Mouse (Mus musculus) embryonic facial prominence, embryonic 14.5 days (tissue): Measurements from ENCODE around the gene Rreb1. TPM values are rescaled to one million over a fixed set of nuclear protein-coding genes. Genes with fewer than 3 reads are reported as not detected.

Experiments used
- ATAC-seq: fragments of 200-750 bp; cut with Nextera tagmentation; 2 replicates; pipeline ENCODE4 v1.8.0; 2017; ENCODE audit warnings: low read depth, moderate number of reproducible peaks, moderate TSS enrichment
- DNase-seq: peaks from one replicate; pipeline ENCODE4 v3.0.0-alpha.2; 2015; ENCODE audit warnings: low spot score
- H3K27ac ChIP-seq: fragments of 300-500 bp; sonication (generic); replicated peaks from 2 replicates; pipeline ENCODE4 v1.5.1; 2014; ENCODE audit warnings: low read depth, mild to moderate bottlenecking, low read length, moderate library complexity
- H3K27me3 ChIP-seq: fragments of 300-500 bp; sonication (generic); replicated peaks from 2 replicates; pipeline ENCODE4 v1.6.1; 2014; ENCODE audit warnings: low read length; ENCODE audit not compliant: control insufficient read depth, insufficient read depth
- H3K36me3 ChIP-seq: fragments of 300-500 bp; sonication (generic); 2 replicates; pipeline ENCODE4 v1.6.1; 2014; ENCODE audit warnings: low read length, mixed read lengths; ENCODE audit not compliant: control insufficient read depth, insufficient read depth
- H3K4me1 ChIP-seq: fragments of 300-500 bp; sonication (generic); 2 replicates; pipeline ENCODE4 v1.6.1; 2014; ENCODE audit warnings: antibody characterized with exemption, low read length; ENCODE audit not compliant: control insufficient read depth, insufficient read depth
- H3K4me2 ChIP-seq: fragments of 300-500 bp; sonication (generic); 2 replicates; pipeline ENCODE4 v1.6.1; 2014; ENCODE audit warnings: low read depth, mild to moderate bottlenecking, low read length, moderate library complexity, mixed read lengths
- H3K4me3 ChIP-seq: fragments of 300-500 bp; sonication (generic); 2 replicates; pipeline ENCODE4 v1.5.1; 2014; ENCODE audit warnings: low read depth, mild to moderate bottlenecking, low read length
- H3K9ac ChIP-seq: fragments of 300-500 bp; sonication (generic); 2 replicates; pipeline ENCODE4 v1.6.1; 2014; ENCODE audit warnings: low read depth, mild to moderate bottlenecking, low read length, moderate library complexity, mixed read lengths
- H3K9me3 ChIP-seq: fragments of 300-500 bp; sonication (generic); 2 replicates; pipeline ENCODE4 v1.6.1; 2016; ENCODE audit warnings: low read length; ENCODE audit not compliant: control insufficient read depth
- WGBS: fragments of 180-500 bp; shearing (Covaris S2); extraction: QIAGEN DNeasy Blood & Tissue Kit; methylation state at CpG from one replicate; pipeline ENCODE4 v1.1.7; 2014; 5-methylcytosine and 5-hydroxymethylcytosine counted together
- polyA plus RNA-seq: library from polyadenylated mRNA; unstranded; fragments of >200 nt; fragmentation: Nextera tagmentation; extraction: Ambion mirVana; gene quantifications from 2 replicates; pipeline ENCODE4 v1.2.1, GENCODE M21; 2014

Rreb1 gene
- polyA plus RNA-seq, 1 experiment from 2014 or later = 20.2 TPM

GRCm38 (mm10) chr13:37776675-37777074, 1.5 kb upstream of the Rreb1 start:
- DNase-seq = no peak
- H3K4me2 ChIP-seq = no peak overlapping the region
- H3K27ac ChIP-seq = no peak overlapping the region
- H3K27me3 ChIP-seq = peaks cover 6% of the 10 kb centered on the region; the same call in 1 of the 2 replicates
- no peaks in the 10 kb centered on the region for H3K36me3 ChIP-seq
- ATAC-seq = no peak
- no peaks in the 10 kb centered on the region for H3K4me1 ChIP-seq
- no peak overlapping the region for H3K4me3 ChIP-seq
- no peaks in the 10 kb centered on the region for H3K9me3 ChIP-seq
- H3K9ac ChIP-seq = no peak overlapping the region

DNA sequence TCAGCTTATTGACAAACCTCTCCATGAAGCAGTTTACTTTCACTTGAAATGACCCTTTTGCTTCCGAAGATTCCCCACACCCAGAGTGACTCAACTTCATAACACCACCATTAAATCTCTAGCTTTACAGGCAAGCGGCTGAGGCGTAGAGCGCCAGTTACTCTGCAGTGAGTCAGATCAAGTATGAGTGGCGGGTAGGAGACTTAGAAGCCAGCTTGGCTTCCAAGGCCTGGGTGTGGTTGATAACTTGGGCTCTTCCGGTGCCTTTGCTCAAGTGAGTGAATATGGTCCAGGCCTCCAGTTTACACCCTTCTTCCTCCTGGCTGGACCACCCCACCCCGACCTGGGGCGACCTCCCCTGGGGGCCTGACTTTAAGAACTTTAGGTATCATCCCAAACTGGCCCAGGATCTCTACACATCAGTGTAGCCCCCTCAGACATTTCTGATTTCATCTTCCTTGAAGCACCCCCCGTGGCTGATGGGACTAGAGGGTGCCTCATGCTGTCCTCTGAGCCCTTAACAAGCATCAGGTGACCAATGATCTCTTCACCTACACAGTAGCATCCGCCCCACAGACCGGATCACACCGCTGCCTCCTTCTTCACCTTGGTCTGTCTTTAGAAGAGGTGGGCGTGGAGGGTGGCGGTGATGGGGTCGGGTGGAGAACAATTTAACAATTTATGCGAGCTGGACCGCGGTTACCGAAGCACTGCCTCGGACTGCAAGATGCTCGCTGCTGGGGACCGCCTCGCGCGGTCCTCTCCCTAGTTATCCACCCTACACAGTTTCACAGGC, 651 bp upstream of the Rreb1 start:
- H3K4me3 ChIP-seq = peak overlapping the region; percentile 71
- H3K36me3 ChIP-seq = no peaks in the 10 kb centered on the region
- 19% methylated on average over 25 of the region's 25 CpGs for WGBS
- H3K9me3 ChIP-seq = no peaks in the 10 kb centered on the region
- DNase-seq = no peak
- ATAC-seq = 0 out of 2 replicates have a peak, but pooled peaks have one; percentile 3
- peak overlapping the region; percentile 100 for H3K4me2 ChIP-seq
- H3K27me3 ChIP-seq = peaks cover 6% of the 10 kb centered on the region; the same call in 1 of the 2 replicates
- peak overlapping the region; percentile 72 for H3K9ac ChIP-seq
- H3K27ac ChIP-seq = no peak overlapping the region
- no peaks in the 10 kb centered on the region for H3K4me1 ChIP-seq

DNA sequence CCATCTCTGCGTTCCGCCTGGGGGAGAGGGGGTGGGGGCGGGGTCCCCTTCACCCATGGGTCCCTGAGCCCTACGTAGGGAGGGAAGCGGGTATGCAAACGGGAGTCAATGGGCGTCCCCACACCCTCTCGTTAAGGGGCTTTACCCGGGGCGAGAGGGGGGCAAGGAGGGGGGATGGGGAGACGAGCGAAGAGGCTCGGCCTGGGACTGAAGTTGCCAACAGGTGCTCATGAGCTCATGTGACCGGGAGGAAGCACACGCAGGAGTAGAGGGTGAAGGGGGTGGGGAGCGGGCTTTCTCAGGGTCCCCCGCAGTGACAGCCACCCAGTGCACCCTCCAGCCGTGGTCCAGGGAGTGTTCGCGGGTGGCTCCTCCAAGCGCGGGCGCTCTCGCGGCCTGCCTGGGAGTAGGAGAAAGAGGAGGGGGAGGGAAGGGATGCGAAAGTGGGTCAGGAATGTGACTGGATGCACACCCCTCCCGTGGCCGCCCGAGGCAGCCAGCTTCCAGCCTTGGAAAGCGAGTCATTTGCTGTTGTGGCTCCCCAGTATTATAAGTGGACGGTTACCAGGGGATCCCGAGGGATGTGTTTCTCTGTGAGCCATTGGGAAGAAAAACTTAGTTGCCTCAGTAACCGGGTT, 513 bp downstream of the Rreb1 start:
- Histone ChIP-seq H3K9ac (peak overlapping the region; percentile 72), H3K4me2 (peak overlapping the region; percentile 100), H3K9me3 (no peaks in the 10 kb centered on the region), H3K36me3 (no peaks in the 10 kb centered on the region), H3K4me3 (peak overlapping the region; percentile 71), H3K27me3 (peaks cover 6% of the 10 kb centered on the region; the same call in 1 of the 2 replicates), H3K4me1 (no peaks in the 10 kb centered on the region), H3K27ac (no peak overlapping the region)
- 0% methylated on average over 20 of the region's 33 CpGs for WGBS
- peak; percentile 58 for DNase-seq
- peak; percentile 82 for ATAC-seq

DNA sequence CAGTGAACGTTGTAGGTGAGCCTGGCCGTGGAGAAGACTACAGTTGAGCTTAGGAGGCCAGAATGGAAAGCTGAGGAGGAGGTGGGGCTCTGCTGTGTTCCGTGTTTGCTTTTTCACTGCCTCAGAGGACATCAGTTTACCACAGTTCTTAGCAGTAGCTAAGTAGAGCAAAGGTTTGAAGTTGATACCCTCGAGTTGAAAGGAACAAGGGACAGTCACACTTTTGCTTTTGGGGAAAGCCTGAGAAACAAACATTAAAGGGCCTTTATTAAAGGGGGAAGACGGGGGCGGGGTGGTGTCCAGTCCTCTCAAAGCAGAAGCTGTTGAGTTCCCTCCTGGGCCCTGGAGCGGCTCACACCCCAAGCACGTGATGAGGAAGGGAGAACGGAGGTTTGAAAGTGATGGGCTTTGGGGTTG, 1.1 kb downstream of the Rreb1 start:
- ATAC-seq = peak; percentile 41; the same call in 1 of the 2 replicates
- Histone ChIP-seq H3K27ac (no peak overlapping the region), H3K4me3 (peak overlapping the region; percentile 71), H3K36me3 (no peaks in the 10 kb centered on the region), H3K4me2 (peak overlapping the region; percentile 100), H3K9me3 (no peaks in the 10 kb centered on the region), H3K4me1 (no peaks in the 10 kb centered on the region), H3K9ac (peak overlapping the region; percentile 72), H3K27me3 (peaks cover 6% of the 10 kb centered on the region; the same call in 1 of the 2 replicates)
- DNase-seq = no peak
- 2% methylated on average over 9 of the region's 9 CpGs for WGBS

GRCm38 (mm10) chr13:37781557-37781956, 3.4 kb downstream of the Rreb1 start:
- 81% methylated on average over 2 of the region's 2 CpGs for WGBS
- H3K4me3 ChIP-seq = no peak overlapping the region
- no peaks in the 10 kb centered on the region for H3K36me3 ChIP-seq
- DNase-seq = no peak
- peaks cover 6% of the 10 kb centered on the region; the same call in 1 of the 2 replicates for H3K27me3 ChIP-seq
- no peak for ATAC-seq
- no peaks in the 10 kb centered on the region for H3K9me3 ChIP-seq
- H3K4me2 ChIP-seq = no peak overlapping the region
- H3K9ac ChIP-seq = no peak overlapping the region
- no peaks in the 10 kb centered on the region for H3K4me1 ChIP-seq
- no peak overlapping the region for H3K27ac ChIP-seq

GRCm38 (mm10) chr13:37782144-37782543, 3.9 kb downstream of the Rreb1 start:
- Histone ChIP-seq H3K27ac (no peak overlapping the region), H3K36me3 (no peaks in the 10 kb centered on the region), H3K9me3 (no peaks in the 10 kb centered on the region), H3K4me3 (no peak overlapping the region), H3K4me2 (no peak overlapping the region), H3K27me3 (peaks cover 4% of the 10 kb centered on the region; the same call in 1 of the 2 replicates), H3K9ac (no peak overlapping the region), H3K4me1 (no peaks in the 10 kb centered on the region)
- DNase-seq = no peak
- WGBS = 86% methylated on average over 6 of the region's 6 CpGs
- ATAC-seq = no peak

GRCm38 (mm10) chr13:37783676-37784075, 5.5 kb downstream of the Rreb1 start:
- H3K9ac ChIP-seq = no peak overlapping the region
- H3K36me3 ChIP-seq = no peaks in the 10 kb centered on the region
- WGBS = 86% methylated on average over 6 of the region's 6 CpGs
- H3K4me2 ChIP-seq = no peak overlapping the region
- H3K9me3 ChIP-seq = no peaks in the 10 kb centered on the region
- H3K4me1 ChIP-seq = no peaks in the 10 kb centered on the region
- no peaks in the 10 kb centered on the region for H3K27me3 ChIP-seq
- ATAC-seq (no peak), DNase-seq (no peak)
- H3K4me3 ChIP-seq = no peak overlapping the region
- no peak overlapping the region for H3K27ac ChIP-seq

DNA sequence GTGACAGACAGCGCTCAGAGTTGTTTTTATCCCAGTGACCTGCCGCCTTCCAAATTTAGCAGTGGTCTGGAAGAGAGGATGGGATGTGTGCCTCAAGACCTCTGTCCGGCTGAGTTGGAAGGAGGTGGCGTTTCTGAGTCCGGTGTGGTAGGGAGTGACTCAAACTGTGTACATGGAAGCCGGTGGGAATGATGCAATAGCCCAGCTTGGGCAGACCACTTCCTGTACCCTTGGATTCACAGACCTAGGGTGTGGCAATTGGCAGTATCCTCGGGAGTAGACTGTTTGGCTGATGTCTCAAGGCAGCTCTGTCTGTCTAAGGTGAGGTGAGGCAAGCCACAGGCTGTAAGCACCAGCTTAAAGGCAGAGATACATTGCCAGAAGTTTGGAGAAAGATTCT, 6.0 kb downstream of the Rreb1 start:
- WGBS = 84% methylated on average over 7 of the region's 7 CpGs
- no peak overlapping the region for H3K4me2 ChIP-seq
- H3K27me3 ChIP-seq = no peaks in the 10 kb centered on the region
- no peak overlapping the region for H3K9ac ChIP-seq
- H3K27ac ChIP-seq = no peak overlapping the region
- H3K4me3 ChIP-seq = no peak overlapping the region
- ATAC-seq = no peak
- no peaks in the 10 kb centered on the region for H3K36me3 ChIP-seq
- DNase-seq = no peak
- no peaks in the 10 kb centered on the region for H3K4me1 ChIP-seq
- no peaks in the 10 kb centered on the region for H3K9me3 ChIP-seq
